Mouse (Mus musculus): ENCODE measurements around the gene Slc4a7.

GRCm38 (mm10) chr14:14670597-14670996, 31.5 kb upstream of the Slc4a7 start:
- TF ChIP-seq CTCF (IDR thresholded peaks at IDR 0.05; ENCODE audit: extremely low read depth, insufficient read length, insufficient replicate concordance, low read depth, low read length), result no peak
- TF ChIP-seq POLR2A (IDR thresholded peaks at IDR 0.05; ENCODE audit: low read depth, low read length), result no peak

Measured in small intestine, adult 2 months (tissue).